Mouse (Mus musculus): ENCODE results near the gene Mfrp. TPM values are rescaled to one million over a fixed set of nuclear protein-coding genes. Genes with fewer than 3 reads are reported as not detected.

The Mfrp gene
- total RNA-seq, 2 experiments from 2014 or later = not detected

- ATAC-seq (replicated peaks; ENCODE audit: low FRiP score, poor library complexity, severe bottlenecking) = peak; percentile 71
These were observed 24.3 kb downstream of the Mfrp start for GRCm38 (mm10) chr9:44125546-44126428.

GRCm38 (mm10) chr9:44126746-44127145 is 25.2 kb downstream of the Mfrp start:
- ATAC-seq (replicated peaks; ENCODE audit: low FRiP score, poor library complexity, severe bottlenecking) = no peak

DNA sequence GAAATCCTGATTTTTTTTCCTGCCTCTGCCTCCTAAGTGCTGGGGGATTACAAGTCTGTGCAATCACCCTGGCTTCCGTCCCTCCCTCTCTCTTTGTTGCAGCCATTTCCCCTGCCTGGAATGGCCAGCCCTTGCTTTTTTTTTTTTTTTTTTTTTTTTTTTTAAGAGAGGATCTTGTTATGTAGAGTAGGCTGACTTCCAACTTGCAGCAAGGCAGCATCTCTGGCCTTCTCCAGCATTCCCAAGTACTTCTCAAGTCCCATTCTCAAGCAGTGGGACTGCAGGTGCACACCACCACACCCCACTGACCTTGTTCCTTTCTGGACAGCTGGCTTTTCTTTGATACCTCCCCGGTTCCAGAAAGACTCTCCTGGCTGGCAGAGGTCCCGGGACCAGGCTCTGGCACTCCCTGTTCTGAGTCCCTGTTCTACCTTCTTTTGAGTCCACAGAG is 25.8 kb downstream of the Mfrp start:
- ATAC-seq (replicated peaks; ENCODE audit: low FRiP score, poor library complexity, severe bottlenecking) = no peak

DNA sequence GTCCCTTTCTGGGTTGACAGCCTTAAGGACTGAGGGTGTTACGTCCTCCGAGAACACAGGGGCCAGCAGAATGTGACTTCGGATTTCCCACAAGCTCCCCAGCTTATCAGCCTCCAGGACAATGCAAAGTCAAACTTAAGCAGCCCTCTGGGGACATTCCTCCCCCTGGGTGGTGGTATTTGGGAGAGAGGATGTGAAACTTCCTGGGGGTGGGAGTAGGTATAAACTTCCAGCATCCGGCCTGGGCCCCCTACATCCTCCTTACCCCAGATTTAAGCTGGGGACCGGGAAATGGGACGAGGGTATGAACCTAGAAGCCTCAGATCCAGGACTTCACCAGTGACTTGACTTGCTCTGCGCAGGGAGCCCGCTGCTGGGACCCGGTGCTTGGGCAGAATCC is 28.1 kb downstream of the Mfrp start:
- ATAC-seq (replicated peaks; ENCODE audit: low FRiP score, poor library complexity, severe bottlenecking) = no peak

DNA sequence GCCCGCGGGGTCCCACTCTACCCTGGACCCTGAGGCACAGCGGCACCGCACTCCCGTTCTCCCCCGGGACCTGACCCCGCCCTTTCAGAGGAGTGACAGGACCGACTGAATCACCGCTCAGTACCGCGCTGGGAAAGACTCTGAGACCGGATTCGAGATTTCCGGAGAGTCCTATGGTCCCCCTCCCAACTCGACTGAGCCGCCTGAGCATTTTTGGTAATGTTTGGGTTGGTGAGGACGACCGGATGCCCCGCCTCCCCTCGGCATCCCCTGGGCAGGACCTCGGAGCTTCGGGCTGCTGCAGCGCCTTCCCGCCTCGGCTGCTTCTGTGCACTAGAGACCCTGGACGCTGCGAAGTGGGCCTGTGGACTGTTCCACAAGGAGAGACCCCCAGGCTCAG is 28.5 kb downstream of the Mfrp start:
- ATAC-seq (replicated peaks; ENCODE audit: low FRiP score, poor library complexity, severe bottlenecking) = no peak

DNA sequence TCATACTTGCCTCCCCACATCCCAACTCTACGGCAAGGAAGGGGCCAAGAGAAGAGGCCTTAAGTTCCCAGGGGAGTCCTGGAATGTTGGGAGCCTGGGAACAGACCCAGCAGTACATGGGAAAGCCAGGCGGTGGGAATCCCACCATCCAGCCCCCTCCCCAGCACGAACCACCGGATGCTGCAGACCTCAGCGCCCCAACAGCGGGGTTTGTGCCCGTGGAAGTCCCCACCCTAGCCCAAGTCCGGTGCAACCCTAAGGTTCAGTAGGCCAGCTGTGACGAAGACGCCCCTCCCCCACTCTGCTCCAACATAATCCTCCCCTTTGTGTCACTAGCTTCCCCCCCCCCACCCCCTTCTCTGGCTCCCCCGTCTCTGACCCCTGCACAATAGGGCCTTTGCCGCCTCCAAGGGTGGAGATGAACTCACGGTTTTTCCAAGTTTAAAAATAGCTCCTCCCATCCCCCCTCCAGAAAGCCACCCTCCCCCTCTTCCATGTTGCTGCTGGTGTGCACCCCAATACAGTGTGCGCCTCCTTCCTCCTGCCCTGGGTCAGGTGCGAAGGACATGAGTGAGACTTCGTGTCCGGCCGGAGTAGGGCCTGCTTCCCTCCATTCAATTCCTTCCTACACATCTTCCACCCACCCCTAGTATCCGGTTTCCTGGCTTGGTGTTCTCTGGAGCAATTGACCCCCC is 29.2 kb downstream of the Mfrp start:
- no peak for ATAC-seq (replicated peaks; ENCODE audit: low FRiP score, poor library complexity, severe bottlenecking)

DNA sequence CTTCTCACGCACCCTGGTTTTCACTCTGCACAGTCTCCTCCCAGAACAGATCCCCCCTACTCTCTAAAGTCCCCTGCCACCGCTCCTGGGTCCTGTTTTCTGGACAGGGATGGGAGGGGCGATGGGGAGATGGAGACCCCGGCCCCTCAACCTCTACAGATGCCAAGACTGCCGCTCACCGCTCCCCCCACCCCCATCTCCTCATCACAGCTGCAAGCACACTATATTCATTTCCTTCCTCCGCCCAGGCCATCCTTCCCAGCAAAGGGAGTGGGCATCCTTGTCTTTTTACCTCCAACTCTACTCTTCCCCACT is 29.7 kb downstream of the Mfrp start:
- ATAC-seq (replicated peaks; ENCODE audit: low FRiP score, poor library complexity, severe bottlenecking) = no peak

GRCm38 (mm10) chr9:44132200-44132599 is 30.7 kb downstream of the Mfrp start:
- no peak for ATAC-seq (replicated peaks; ENCODE audit: low FRiP score, poor library complexity, severe bottlenecking)

- ATAC-seq (replicated peaks; ENCODE audit: low FRiP score, poor library complexity, severe bottlenecking) = no peak
These were observed 31.8 kb downstream of the Mfrp start for GRCm38 (mm10) chr9:44133287-44133686.

DNA sequence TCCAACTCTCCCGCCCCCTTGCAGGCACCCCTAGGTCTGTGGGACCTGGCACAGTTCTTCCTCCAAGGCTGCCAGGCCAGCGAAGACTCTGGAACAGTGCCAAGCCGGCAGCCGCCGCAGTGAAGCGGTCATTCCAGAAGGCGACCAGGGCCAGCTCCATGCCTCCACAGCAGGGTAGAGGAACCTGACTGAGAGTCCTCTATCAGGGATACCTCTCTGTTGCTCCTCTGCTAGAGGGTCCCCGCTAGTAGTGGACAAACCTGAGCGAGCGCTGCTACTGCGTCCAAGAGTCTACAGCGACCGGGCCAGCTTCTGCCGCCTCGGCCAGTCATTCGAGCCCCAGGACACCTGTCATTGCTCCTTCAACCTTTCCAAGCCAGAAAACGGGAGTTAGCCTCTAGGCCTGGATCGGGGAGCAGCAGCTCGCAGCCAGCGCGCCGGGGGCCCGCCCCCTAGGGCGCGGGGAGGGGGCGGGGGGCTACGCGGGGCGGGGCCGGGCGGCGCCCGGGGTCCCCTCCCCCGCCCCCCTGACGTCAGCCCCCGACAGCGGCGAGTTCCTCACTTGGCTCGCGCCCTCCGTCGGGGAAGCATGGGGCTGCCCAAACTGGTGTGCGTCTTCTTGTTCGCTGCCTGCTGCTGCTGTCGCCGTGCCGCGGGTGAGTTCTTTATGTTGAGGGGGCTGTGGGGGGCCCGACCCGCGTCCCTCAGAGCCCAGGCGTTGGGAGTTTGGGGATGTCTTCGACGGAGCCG is 32.7 kb downstream of the Mfrp start, which contains the start of gene Mcam:
Gene Mcam (plus strand): TSS at position 369 of the 750 bp plus-strand sequence.
- ATAC-seq (replicated peaks; ENCODE audit: low FRiP score, poor library complexity, severe bottlenecking) = no peak

GRCm38 (mm10) chr9:44134851-44135730 is 33.6 kb downstream of the Mfrp start:
- no peak for ATAC-seq (replicated peaks; ENCODE audit: low FRiP score, poor library complexity, severe bottlenecking)

GRCm38 (mm10) chr9:44135731-44136411 is 34.3 kb downstream of the Mfrp start:
- ATAC-seq (replicated peaks; ENCODE audit: low FRiP score, poor library complexity, severe bottlenecking) = 0 out of 2 replicates have a peak, but pooled peaks have one; percentile 7

DNA sequence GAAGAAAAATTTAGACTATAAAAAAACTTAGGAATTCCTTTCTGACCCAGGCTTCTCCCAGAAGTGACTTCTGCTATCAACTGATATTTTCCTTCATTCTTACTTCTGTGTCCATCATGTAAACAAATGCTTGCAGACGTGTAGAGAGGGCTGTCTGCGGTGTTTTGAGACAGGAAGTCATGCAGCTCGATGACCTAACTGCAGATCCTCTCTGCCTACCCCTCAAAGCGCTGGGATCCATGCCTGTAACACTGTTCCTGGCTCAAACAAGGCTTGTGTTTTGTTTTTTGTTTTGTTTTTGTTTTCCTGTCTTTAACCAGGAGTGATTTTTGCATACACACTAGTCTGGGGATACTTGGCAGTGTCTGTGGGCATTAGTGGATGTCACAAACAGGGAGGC is 36.3 kb downstream of the Mfrp start:
- ATAC-seq (replicated peaks; ENCODE audit: low FRiP score, poor library complexity, severe bottlenecking) = no peak

DNA sequence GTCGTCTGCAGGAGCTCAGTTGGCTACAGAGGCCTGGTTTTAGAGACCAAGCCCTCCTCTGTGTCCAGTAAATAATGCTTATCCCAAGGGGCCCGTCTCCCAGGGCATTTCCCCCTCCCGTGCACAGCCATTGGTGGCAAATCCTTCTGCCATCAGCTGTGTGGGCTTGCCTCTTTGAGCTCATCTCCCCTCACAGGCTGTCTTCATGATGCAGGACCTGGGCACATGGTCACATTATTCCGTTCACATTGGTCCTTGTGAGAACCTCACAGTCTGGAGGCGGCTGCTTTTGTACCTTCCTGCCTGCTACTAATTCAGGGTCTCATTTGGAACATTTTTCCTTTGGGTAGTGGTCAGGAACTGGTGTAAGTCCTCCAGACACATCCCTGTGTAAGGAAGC is 40.4 kb downstream of the Mfrp start:
- no peak for ATAC-seq (replicated peaks; ENCODE audit: low FRiP score, poor library complexity, severe bottlenecking)

- ATAC-seq (replicated peaks; ENCODE audit: low FRiP score, poor library complexity, severe bottlenecking) = no peak
These were observed 41.9 kb downstream of the Mfrp start for GRCm38 (mm10) chr9:44143421-44143820.

DNA sequence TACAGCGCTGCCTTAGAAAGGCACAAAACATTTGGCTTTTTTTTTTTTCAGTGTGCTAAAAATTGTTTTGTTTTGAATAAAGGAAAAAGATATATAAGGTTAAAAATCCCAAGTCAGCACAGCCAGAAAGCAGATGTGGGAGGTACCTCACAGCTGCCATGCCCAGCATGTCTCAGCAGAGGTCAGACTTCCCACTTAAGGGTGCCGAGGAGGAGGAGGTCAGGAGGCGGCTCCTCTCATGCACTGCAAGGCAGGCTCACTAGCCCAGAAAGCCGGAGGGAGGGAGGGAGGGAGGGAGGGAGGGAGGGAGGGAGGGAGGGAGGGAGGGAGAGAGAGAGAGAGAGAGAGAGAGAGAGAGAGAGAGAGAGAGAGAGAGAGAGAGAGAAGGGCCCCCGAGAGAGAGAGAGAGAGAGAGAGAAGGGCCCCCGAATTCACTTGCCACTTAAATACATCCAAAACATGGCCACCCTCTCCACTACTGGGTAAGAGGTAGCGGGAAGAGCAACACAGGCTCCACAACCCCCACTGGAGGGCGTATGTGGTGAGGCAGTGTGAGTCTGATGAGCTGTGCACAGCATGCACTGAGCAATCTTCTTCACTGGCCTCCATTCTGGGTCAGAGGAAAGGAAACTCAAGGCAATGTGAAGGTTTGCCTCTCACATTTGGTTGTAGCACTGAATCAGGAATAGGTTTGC is 42.6 kb downstream of the Mfrp start:
- no peak for ATAC-seq (replicated peaks; ENCODE audit: low FRiP score, poor library complexity, severe bottlenecking)

- ATAC-seq (replicated peaks; ENCODE audit: low FRiP score, poor library complexity, severe bottlenecking) = no peak
These were observed 43.2 kb downstream of the Mfrp start for GRCm38 (mm10) chr9:44144718-44145060.

DNA sequence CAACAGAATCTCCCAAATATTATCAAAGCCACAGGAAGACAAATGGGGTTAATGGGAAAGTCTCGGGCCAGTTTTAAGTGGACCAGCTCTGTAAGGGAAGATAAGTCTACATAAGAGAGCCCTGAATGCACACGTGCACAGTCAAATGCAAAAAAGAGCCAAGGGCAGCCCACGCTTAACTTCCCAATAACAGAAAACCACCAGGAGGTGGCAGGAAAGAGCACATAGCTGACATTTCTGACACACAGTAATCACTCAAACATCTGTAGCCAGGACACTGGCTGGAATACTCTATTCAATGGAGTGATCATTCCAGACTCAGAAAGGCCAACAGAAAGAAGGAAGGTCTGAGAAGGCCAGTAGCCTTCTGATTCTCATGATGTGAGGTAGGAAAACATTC is 45.8 kb downstream of the Mfrp start:
- ATAC-seq (replicated peaks; ENCODE audit: low FRiP score, poor library complexity, severe bottlenecking) = peak; percentile 66
